Mouse (Mus musculus): ENCODE data around the gene Gm20403. TPM values are rescaled to one million over a fixed set of nuclear protein-coding genes. Genes with fewer than 3 reads are reported as not detected.

The Gm20403 gene
- polyA plus RNA-seq, 1 experiment: not detected

DNA sequence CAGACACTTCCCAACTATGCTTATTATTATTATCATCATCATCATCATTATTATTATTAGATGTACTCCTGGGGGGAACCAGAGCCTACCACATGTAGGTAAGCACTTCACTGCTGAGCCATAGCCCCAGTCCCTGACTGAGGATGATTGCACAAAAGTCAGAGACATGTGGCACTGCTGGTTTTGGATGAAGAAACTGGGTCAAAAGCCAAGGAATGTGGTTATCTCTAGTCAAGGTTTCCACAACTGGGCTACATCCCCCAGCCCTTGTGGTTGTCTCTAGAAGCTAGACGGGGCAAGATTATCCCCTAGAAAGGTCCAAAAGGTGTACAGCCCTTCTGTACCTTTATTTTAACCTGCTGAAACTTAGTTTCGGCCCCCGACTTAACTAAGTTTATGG, 6.5 kb upstream of the Gm20403 start:
- H3K4me3 ChIP-seq (ENCODE audit: insufficient read depth, low read depth, low read length): no peak overlapping the region
- H3K27ac ChIP-seq (ENCODE audit: insufficient read depth, low read depth, low read length): no peak overlapping the region
- no peaks in the 10 kb centered on the region for H3K27me3 ChIP-seq (replicated peaks; ENCODE audit: control insufficient read depth, insufficient read depth, low read length)
- 68% methylated on average over 3 of the region's 3 CpGs for WGBS
- no peaks in the 10 kb centered on the region for H3K4me1 ChIP-seq (ENCODE audit: control insufficient read depth, insufficient read depth, low read length)
- no peaks in the 10 kb centered on the region for H3K36me3 ChIP-seq (ENCODE audit: control insufficient read depth, insufficient read depth, low read length)
- no peak for DNase-seq
- TF ChIP-seq POLR2A (IDR thresholded peaks at IDR 0.05; ENCODE audit: low read depth, low read length): no peak
- no peak for TF ChIP-seq CTCF (conservative IDR thresholded peaks at IDR 0.05; ENCODE audit: insufficient read depth, insufficient read length, low read depth, low read length)

DNA sequence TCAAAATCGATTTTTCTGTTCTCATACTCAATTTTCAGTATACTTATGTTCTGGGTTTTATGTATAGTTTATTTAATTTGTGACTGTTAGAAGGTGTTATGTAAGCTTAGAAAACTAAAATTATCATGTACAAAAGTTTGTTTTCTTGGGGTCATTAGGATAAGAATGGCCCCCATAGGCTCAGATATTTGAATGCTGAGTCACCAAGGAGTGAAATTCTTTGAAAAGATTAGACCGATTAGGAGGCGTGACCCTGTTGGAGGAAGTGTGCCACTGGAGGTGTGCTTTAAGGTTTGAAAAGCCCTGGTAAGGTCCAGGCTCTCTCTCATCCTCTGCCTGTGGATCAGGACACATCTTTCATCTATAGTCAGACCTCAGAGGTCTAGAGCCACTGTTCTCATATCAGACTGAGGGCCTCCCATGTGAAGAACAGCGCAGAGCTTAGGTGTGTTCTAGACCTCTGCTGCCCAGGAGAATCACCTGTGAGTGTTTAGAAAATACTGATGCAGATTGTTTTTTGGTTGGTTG, 2.1 kb upstream of the Gm20403 start:
- Histone ChIP-seq H3K27me3 (replicated peaks; ENCODE audit: control insufficient read depth, insufficient read depth, low read length) (no peaks in the 10 kb centered on the region), H3K27ac (ENCODE audit: insufficient read depth, low read depth, low read length) (no peak overlapping the region), H3K36me3 (ENCODE audit: control insufficient read depth, insufficient read depth, low read length) (no peaks in the 10 kb centered on the region), H3K4me3 (ENCODE audit: insufficient read depth, low read depth, low read length) (no peak overlapping the region), H3K4me1 (ENCODE audit: control insufficient read depth, insufficient read depth, low read length) (peaks cover 3% of the 10 kb centered on the region; the same call in 1 of the 2 replicates)
- 86% methylated on average over 4 of the region's 4 CpGs for WGBS
- DNase-seq: no peak
- no peak for TF ChIP-seq POLR2A (IDR thresholded peaks at IDR 0.05; ENCODE audit: low read depth, low read length)
- no peak for TF ChIP-seq CTCF (conservative IDR thresholded peaks at IDR 0.05; ENCODE audit: insufficient read depth, insufficient read length, low read depth, low read length)

DNA sequence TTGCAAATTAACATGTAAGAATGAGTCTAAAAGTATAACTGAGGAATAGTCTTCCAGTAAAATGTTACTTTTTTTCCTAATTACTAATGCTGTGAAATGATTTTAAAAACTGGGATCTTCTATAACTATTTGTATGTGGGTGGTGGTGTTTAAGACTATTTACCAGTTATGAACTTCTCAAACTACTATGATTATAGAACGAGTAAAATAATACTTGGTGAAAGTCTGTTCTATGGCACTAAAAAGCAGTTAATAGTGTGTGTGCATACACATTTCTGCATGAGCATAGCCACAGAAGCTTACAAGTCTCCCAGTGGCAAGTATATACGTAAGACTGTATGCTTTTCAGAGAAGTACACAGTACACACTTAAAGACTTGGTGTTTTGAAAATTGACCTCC, 827 bp upstream of the Gm20403 start:
- H3K27ac ChIP-seq (ENCODE audit: insufficient read depth, low read depth, low read length): no peak overlapping the region
- H3K4me1 ChIP-seq (ENCODE audit: control insufficient read depth, insufficient read depth, low read length): peaks cover 3% of the 10 kb centered on the region; the same call in 1 of the 2 replicates
- TF ChIP-seq CTCF (conservative IDR thresholded peaks at IDR 0.05; ENCODE audit: insufficient read depth, insufficient read length, low read depth, low read length) (no peak), POLR2A (IDR thresholded peaks at IDR 0.05; ENCODE audit: low read depth, low read length) (no peak)
- no peaks in the 10 kb centered on the region for H3K27me3 ChIP-seq (replicated peaks; ENCODE audit: control insufficient read depth, insufficient read depth, low read length)
- H3K36me3 ChIP-seq (ENCODE audit: control insufficient read depth, insufficient read depth, low read length): no peaks in the 10 kb centered on the region
- DNase-seq: no peak
- H3K4me3 ChIP-seq (ENCODE audit: insufficient read depth, low read depth, low read length): no peak overlapping the region
- 98% methylated on average over 2 of the region's 2 CpGs for WGBS

DNA sequence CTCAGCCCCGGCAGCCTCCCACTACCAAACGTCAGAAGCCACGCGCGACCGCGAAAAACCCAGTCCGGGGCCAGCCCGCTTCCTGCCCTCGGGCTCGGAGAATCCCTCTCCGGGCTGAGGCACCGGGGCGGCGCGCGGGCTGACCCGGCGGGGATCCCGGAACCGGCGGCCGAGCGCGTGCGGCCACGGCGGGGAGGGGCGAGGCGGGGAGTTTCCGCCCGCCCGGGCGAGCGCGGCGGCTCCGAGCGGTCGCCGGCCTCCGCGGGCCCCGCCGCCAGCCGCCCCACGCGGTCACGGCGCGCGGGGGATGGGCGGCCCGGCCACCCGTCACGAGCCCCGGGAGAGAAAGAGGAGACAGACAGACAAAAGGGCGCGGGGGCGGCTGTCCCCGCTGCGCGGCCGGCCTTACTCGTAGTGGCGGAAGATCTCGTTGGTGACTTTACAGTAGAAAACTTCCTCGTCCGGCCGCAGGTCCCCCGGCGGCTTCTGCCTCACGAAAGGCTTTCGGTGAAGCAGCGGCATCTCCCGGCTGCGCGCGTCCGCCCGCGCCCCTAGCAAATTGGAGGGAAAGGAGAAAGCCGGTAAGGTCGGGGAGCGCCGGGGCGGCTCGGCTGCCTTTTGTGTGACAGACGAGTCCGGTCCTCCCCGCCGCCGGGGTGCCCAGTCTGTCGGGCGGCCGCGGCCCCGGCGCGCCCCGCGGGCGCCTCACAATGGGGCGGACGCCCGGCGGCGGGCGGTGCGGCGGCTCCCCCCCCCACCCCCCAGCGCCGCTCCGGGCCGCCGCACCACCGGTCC, 875 bp downstream of the Gm20403 start:
- H3K27me3 ChIP-seq (replicated peaks; ENCODE audit: control insufficient read depth, insufficient read depth, low read length): no peaks in the 10 kb centered on the region
- H3K27ac ChIP-seq (ENCODE audit: insufficient read depth, low read depth, low read length): peak overlapping the region; percentile 37
- peaks cover 3% of the 10 kb centered on the region; the same call in 1 of the 2 replicates for H3K4me1 ChIP-seq (ENCODE audit: control insufficient read depth, insufficient read depth, low read length)
- DNase-seq: peak; percentile 66
- under 1% methylated on average over 111 of the region's 117 CpGs for WGBS
- no peaks in the 10 kb centered on the region for H3K36me3 ChIP-seq (ENCODE audit: control insufficient read depth, insufficient read depth, low read length)
- H3K4me3 ChIP-seq (ENCODE audit: insufficient read depth, low read depth, low read length): peak overlapping the region; percentile 86
- TF ChIP-seq POLR2A (IDR thresholded peaks at IDR 0.05; ENCODE audit: low read depth, low read length) (no peak), CTCF (conservative IDR thresholded peaks at IDR 0.05; ENCODE audit: insufficient read depth, insufficient read length, low read depth, low read length) (no peak)

DNA sequence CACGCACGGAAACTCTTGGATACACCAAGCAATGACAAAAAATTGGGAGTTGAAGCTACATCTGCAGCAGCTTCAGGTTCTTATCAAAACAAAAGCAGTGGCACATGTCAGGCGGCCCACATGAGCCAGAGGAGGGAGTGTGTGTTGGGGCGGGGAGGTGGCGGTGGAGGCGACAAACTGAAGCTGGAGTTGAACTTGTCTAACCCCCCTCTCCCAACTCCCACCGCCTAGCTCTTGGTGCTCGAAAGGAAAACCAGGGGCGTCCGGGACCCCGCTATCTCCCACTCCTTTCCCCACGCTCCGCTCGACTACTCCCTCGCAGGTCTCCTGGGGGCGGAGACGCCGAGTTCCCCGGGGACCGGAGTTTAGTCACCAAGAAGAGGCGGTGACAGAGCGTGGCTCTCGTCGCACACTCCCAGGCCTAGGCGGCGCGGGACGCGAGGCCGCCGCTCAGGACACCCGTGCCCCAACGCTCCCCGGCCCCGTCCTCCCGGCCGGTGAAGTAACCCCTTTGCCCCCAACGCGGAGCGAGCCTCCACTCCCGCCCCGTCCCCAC, 1.6 kb downstream of the Gm20403 start:
- no peak for TF ChIP-seq CTCF (conservative IDR thresholded peaks at IDR 0.05; ENCODE audit: insufficient read depth, insufficient read length, low read depth, low read length)
- no peak for TF ChIP-seq POLR2A (IDR thresholded peaks at IDR 0.05; ENCODE audit: low read depth, low read length)
- no peaks in the 10 kb centered on the region for H3K27me3 ChIP-seq (replicated peaks; ENCODE audit: control insufficient read depth, insufficient read depth, low read length)
- 1% methylated on average over 39 of the region's 42 CpGs for WGBS
- peak overlapping the region; percentile 48; the same call in 1 of the 2 replicates for H3K27ac ChIP-seq (ENCODE audit: insufficient read depth, low read depth, low read length)
- H3K4me1 ChIP-seq (ENCODE audit: control insufficient read depth, insufficient read depth, low read length): peaks cover 3% of the 10 kb centered on the region; the same call in 1 of the 2 replicates
- H3K4me3 ChIP-seq (ENCODE audit: insufficient read depth, low read depth, low read length): peak overlapping the region; percentile 86
- H3K36me3 ChIP-seq (ENCODE audit: control insufficient read depth, insufficient read depth, low read length): no peaks in the 10 kb centered on the region
- peak; percentile 74 for DNase-seq

DNA sequence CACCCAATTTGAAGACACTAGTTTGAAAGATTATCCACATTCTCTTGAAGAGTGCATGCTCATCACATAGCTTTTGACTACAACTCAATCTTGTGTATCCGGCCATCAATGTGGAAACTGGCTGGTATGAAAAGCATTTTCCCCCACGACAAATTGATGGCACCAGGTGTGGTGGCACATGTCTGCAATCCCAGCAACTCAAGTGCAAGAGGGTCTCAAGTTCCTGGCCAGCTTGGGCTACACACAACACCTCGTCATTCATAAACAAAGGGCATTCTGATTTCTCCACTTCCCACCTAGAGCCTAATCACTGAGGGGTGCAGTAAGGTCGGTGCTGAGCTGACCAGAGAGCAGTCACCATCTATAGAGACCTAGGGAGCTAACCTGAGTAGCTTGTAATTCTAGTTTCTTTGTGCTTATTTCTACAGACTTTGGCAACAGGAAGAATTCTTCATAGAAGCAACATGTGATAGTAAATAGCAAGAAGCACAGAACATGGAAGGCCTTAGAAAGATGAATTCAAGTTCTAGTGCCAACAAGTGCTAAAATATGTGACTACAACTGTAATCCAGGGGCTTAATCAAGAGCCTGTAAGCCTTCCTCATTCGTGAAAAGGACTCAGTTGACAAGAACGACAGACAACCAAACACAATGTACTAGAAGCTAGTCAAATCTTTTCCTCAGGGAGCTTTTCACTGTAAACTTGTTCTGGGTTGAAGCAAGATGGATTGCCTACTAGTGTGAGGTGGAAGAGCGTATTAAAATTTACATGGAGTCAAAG, 3.2 kb downstream of the Gm20403 start:
- H3K27me3 ChIP-seq (replicated peaks; ENCODE audit: control insufficient read depth, insufficient read depth, low read length): no peaks in the 10 kb centered on the region
- 82% methylated on average over 7 of the region's 7 CpGs for WGBS

More for the DNA sequence above, 3.2 kb downstream of the Gm20403 start:
- Histone ChIP-seq H3K36me3 (ENCODE audit: control insufficient read depth, insufficient read depth, low read length) (no peaks in the 10 kb centered on the region), H3K4me1 (ENCODE audit: control insufficient read depth, insufficient read depth, low read length) (peaks cover 3% of the 10 kb centered on the region; the same call in 1 of the 2 replicates), H3K4me3 (ENCODE audit: insufficient read depth, low read depth, low read length) (no peak overlapping the region), H3K27ac (ENCODE audit: insufficient read depth, low read depth, low read length) (no peak overlapping the region)
- TF ChIP-seq POLR2A (IDR thresholded peaks at IDR 0.05; ENCODE audit: low read depth, low read length) (no peak), CTCF (conservative IDR thresholded peaks at IDR 0.05; ENCODE audit: insufficient read depth, insufficient read length, low read depth, low read length) (no peak)
- DNase-seq: no peak

Data from kidney, adult 2 months (tissue).